Mouse (Mus musculus) CH12.LX (cell line): ENCODE measurements around the gene Bmyc. TPM values are rescaled to one million over a fixed set of nuclear protein-coding genes. Genes with fewer than 3 reads are reported as not detected.

Experiments
- DNase-seq: peaks from one replicate; pipeline ENCODE4 v3.0.0-alpha.2; 2013; ENCODE audit errors: extremely low read depth
- H3K27ac ChIP-seq: 2 replicates; pipeline ENCODE4 v1.5.1; 2012; ENCODE audit warnings: low read depth, mild to moderate bottlenecking, control low read depth, moderate library complexity; ENCODE audit not compliant: insufficient read depth
- H3K27me3 ChIP-seq: replicated peaks from 2 replicates; pipeline ENCODE3; 2012; ENCODE audit warnings: inconsistent platforms
- H3K36me3 ChIP-seq, 2 experiments: replicated peaks in 1 of 2; 2 replicates each; pipeline versions ENCODE3 to v1.6.1; 2012; ENCODE audit warnings: inconsistent platforms in 1 of 2, low read length in 1 of 2, mild to moderate bottlenecking in 1 of 2, mixed read lengths in 1 of 2, moderate library complexity in 1 of 2; ENCODE audit not compliant: control insufficient read depth in 1 of 2, insufficient read depth in 1 of 2
- H3K4me1 ChIP-seq, 2 experiments: 2 replicates each; pipeline ENCODE4 v1.6.1; 2012; ENCODE audit warnings: inconsistent platforms in 1 of 2, moderate library complexity in 1 of 2; ENCODE audit not compliant: insufficient read depth in 2 of 2, control insufficient read depth in 1 of 2
- H3K4me2 ChIP-seq: 2 replicates; pipeline ENCODE4 v1.6.1; 2012; ENCODE audit warnings: low read depth, mild to moderate bottlenecking, control low read depth; ENCODE audit not compliant: poor library complexity, insufficient read depth, severe bottlenecking
- H3K4me3 ChIP-seq, 3 experiments: fragments of 150-350 bp in 1 of 3; sonication (generic) in 1 of 3; replicated peaks in 1 of 3; 2 replicates each; pipeline versions ENCODE3 to v1.5.1; 2011 to 2012; ENCODE audit warnings: low read depth in 2 of 3, low read length in 2 of 3, mild to moderate bottlenecking in 2 of 3, moderate library complexity in 2 of 3, control low read depth in 1 of 3, improper control_type of control experiment in 1 of 3, inconsistent platforms in 1 of 3, mixed read lengths in 1 of 3; ENCODE audit not compliant: poor library complexity in 1 of 3
- H3K79me2 ChIP-seq: replicated peaks from 2 replicates; pipeline ENCODE4 v1.6.1; 2012; ENCODE audit warnings: mild to moderate bottlenecking, moderate library complexity; ENCODE audit not compliant: control insufficient read depth, poor library complexity, insufficient read depth, severe bottlenecking; ENCODE audit errors: extremely low read depth
- H3K9ac ChIP-seq: 2 replicates; pipeline ENCODE4 v1.6.1; 2012; ENCODE audit warnings: low read depth, mild to moderate bottlenecking, control low read depth, moderate library complexity; ENCODE audit not compliant: insufficient read depth
- H3K9me3 ChIP-seq: replicated peaks from 2 replicates; pipeline ENCODE3; 2012; ENCODE audit warnings: low read length, inconsistent platforms, mixed read lengths
- BHLHE40 ChIP-seq: IDR thresholded peaks from 2 replicates; pipeline ENCODE4 v1.6.1; 2011; ENCODE audit warnings: mild to moderate bottlenecking, low read depth, low read length, improper control_type of control experiment
- CHD1 ChIP-seq: IDR thresholded peaks from 2 replicates; pipeline ENCODE4 v1.6.1; 2012; ENCODE audit warnings: low read depth, low read length, improper control_type of control experiment, inconsistent platforms
- CHD2 ChIP-seq: IDR thresholded peaks from 2 replicates; pipeline ENCODE4 v1.6.1; 2011; ENCODE audit warnings: low read length, improper control_type of control experiment
- CTCF ChIP-seq, 2 experiments: IDR thresholded peaks in 1 of 2; conservative IDR thresholded peaks in 1 of 2; 2 replicates each; pipeline ENCODE4 v1.5.1; 2011 to 2012; ENCODE audit warnings: low read depth in 2 of 2, low read length in 2 of 2, improper control_type of control experiment in 1 of 2, inconsistent platforms in 1 of 2, mild to moderate bottlenecking in 1 of 2, moderate library complexity in 1 of 2
- E2F4 ChIP-seq: IDR thresholded peaks from 2 replicates; pipeline ENCODE4 v1.6.1; 2011; ENCODE audit warnings: low read depth, low read length, improper control_type of control experiment; ENCODE audit not compliant: insufficient replicate concordance
- ELF1 ChIP-seq: IDR thresholded peaks from 2 replicates; pipeline ENCODE4 v1.6.1; 2014; ENCODE audit warnings: low read depth, mild to moderate bottlenecking, inconsistent platforms, low read length, improper control_type of control experiment
- EP300 ChIP-seq: IDR thresholded peaks from 2 replicates; pipeline ENCODE4 v1.6.1; 2011; ENCODE audit warnings: low read length, improper control_type of control experiment
- ETS1 ChIP-seq: conservative IDR thresholded peaks from 2 replicates; pipeline ENCODE4 v1.6.1; 2012; ENCODE audit warnings: low read depth, mild to moderate bottlenecking, inconsistent platforms, low read length, improper control_type of control experiment, moderate library complexity
- GABPA ChIP-seq: IDR thresholded peaks from 2 replicates; pipeline ENCODE4 v1.6.1; 2012; ENCODE audit warnings: low read depth, low read length, improper control_type of control experiment, inconsistent platforms; ENCODE audit not compliant: insufficient replicate concordance
- HCFC1 ChIP-seq: IDR thresholded peaks from 2 replicates; pipeline ENCODE4 v1.6.1; 2012; ENCODE audit warnings: low read depth, mild to moderate bottlenecking, inconsistent platforms, low read length, improper control_type of control experiment
- IRF4 ChIP-seq: IDR thresholded peaks from 2 replicates; pipeline ENCODE4 v1.6.1; 2014; ENCODE audit warnings: low read depth, mild to moderate bottlenecking, inconsistent platforms, low read length, improper control_type of control experiment
- JUN ChIP-seq: IDR thresholded peaks from 2 replicates; pipeline ENCODE4 v1.6.1; 2011; ENCODE audit warnings: low read depth, mild to moderate bottlenecking, low read length, improper control_type of control experiment, moderate library complexity; ENCODE audit not compliant: insufficient read depth
- JUND ChIP-seq: conservative IDR thresholded peaks from 2 replicates; pipeline ENCODE4 v1.6.1; 2011; ENCODE audit warnings: low read depth, low read length, improper control_type of control experiment
- KAT2A ChIP-seq: IDR thresholded peaks from 2 replicates; pipeline ENCODE4 v1.6.1; 2012; ENCODE audit warnings: low read length, improper control_type of control experiment, inconsistent platforms; ENCODE audit not compliant: insufficient replicate concordance
- MAFK ChIP-seq: IDR thresholded peaks from 2 replicates; pipeline ENCODE4 v1.6.1; 2011; ENCODE audit warnings: low read length, improper control_type of control experiment; ENCODE audit not compliant: insufficient replicate concordance
- MAX ChIP-seq: IDR thresholded peaks from 2 replicates; pipeline ENCODE4 v1.6.1; 2011; ENCODE audit warnings: low read length, improper control_type of control experiment
- MAZ ChIP-seq: IDR thresholded peaks from 2 replicates; pipeline ENCODE4 v1.6.1; 2012; ENCODE audit warnings: low read depth, mild to moderate bottlenecking, inconsistent platforms, low read length, improper control_type of control experiment, moderate library complexity
- MEF2A ChIP-seq: IDR thresholded peaks from 2 replicates; pipeline ENCODE4 v1.6.1; 2014; ENCODE audit warnings: low read depth, mild to moderate bottlenecking, inconsistent platforms, low read length, improper control_type of control experiment, borderline replicate concordance
- MXI1 ChIP-seq: IDR thresholded peaks from 2 replicates; pipeline ENCODE4 v1.6.1; 2011; ENCODE audit warnings: mild to moderate bottlenecking, low read depth, low read length, improper control_type of control experiment
- MYC ChIP-seq: IDR thresholded peaks from 2 replicates; pipeline ENCODE4 v1.6.1; 2011; ENCODE audit warnings: low read depth, mild to moderate bottlenecking, improper control_type of control experiment, low read length
- NELFE ChIP-seq: IDR thresholded peaks from 2 replicates; pipeline ENCODE4 v1.6.1; 2011; ENCODE audit warnings: low read depth, low read length, improper control_type of control experiment
- NRF1 ChIP-seq: IDR thresholded peaks from 2 replicates; pipeline ENCODE4 v1.6.1; 2014; ENCODE audit warnings: low read depth, mild to moderate bottlenecking, inconsistent platforms, low read length, improper control_type of control experiment, moderate library complexity
- PAX5 ChIP-seq: IDR thresholded peaks from 2 replicates; pipeline ENCODE4 v1.6.1; 2012; ENCODE audit warnings: low read length, inconsistent platforms, mixed read lengths
- POLR2A ChIP-seq: IDR thresholded peaks from 2 replicates; pipeline ENCODE4 v1.6.1; 2011; ENCODE audit warnings: low read depth, mild to moderate bottlenecking, improper control_type of control experiment, low read length
- POLR2AphosphoS2 ChIP-seq: IDR thresholded peaks from 2 replicates; pipeline ENCODE4 v1.6.1; 2011; ENCODE audit warnings: low read depth, low read length, improper control_type of control experiment
- RAD21 ChIP-seq: IDR thresholded peaks from 2 replicates; pipeline ENCODE4 v1.6.1; 2011; ENCODE audit warnings: low read depth, mild to moderate bottlenecking, low read length, improper control_type of control experiment, moderate library complexity
- RCOR1 ChIP-seq: conservative IDR thresholded peaks from 2 replicates; pipeline ENCODE4 v1.6.1; 2012; ENCODE audit warnings: low read depth, mild to moderate bottlenecking, inconsistent platforms, low read length, improper control_type of control experiment
- SIN3A ChIP-seq: IDR thresholded peaks from 2 replicates; pipeline ENCODE4 v1.6.1; 2012; ENCODE audit warnings: low read length, improper control_type of control experiment, inconsistent platforms
- SMC3 ChIP-seq: IDR thresholded peaks from 2 replicates; pipeline ENCODE4 v1.6.1; 2011; ENCODE audit warnings: low read depth, low read length, improper control_type of control experiment
- TBP ChIP-seq: conservative IDR thresholded peaks from 2 replicates; pipeline ENCODE4 v1.6.1; 2011; ENCODE audit warnings: low read depth, low read length, improper control_type of control experiment
- TCF12 ChIP-seq: IDR thresholded peaks from 2 replicates; pipeline ENCODE4 v1.6.1; 2014; ENCODE audit warnings: low read depth, mild to moderate bottlenecking, inconsistent platforms, low read length, improper control_type of control experiment
- UBTF ChIP-seq: IDR thresholded peaks from 2 replicates; pipeline ENCODE4 v1.6.1; 2012; ENCODE audit warnings: low read depth, mild to moderate bottlenecking, inconsistent platforms, low read length, improper control_type of control experiment, moderate library complexity
- USF1 ChIP-seq: IDR thresholded peaks from 2 replicates; pipeline ENCODE4 v1.6.1; 2014; ENCODE audit warnings: low read depth, mild to moderate bottlenecking, inconsistent platforms, low read length, improper control_type of control experiment
- USF2 ChIP-seq: conservative IDR thresholded peaks from 2 replicates; pipeline ENCODE4 v1.6.1; 2011; ENCODE audit warnings: low read depth, low read length, improper control_type of control experiment
- ZC3H11A ChIP-seq: IDR thresholded peaks from 2 replicates; pipeline ENCODE4 v1.6.1; 2012; ENCODE audit warnings: low read depth, mild to moderate bottlenecking, inconsistent platforms, low read length, improper control_type of control experiment
- ZKSCAN1 ChIP-seq: IDR thresholded peaks from 2 replicates; pipeline ENCODE4 v1.6.1; 2012; ENCODE audit warnings: low read depth, inconsistent platforms, low read length, improper control_type of control experiment, borderline replicate concordance
- ZMIZ1 ChIP-seq: IDR thresholded peaks from 2 replicates; pipeline ENCODE4 v1.6.1; 2012; ENCODE audit warnings: low read depth, mild to moderate bottlenecking, inconsistent platforms, low read length, improper control_type of control experiment
- ZNF384 ChIP-seq: IDR thresholded peaks from 2 replicates; pipeline ENCODE4 v1.6.1; 2012; ENCODE audit warnings: low read depth, low read length, improper control_type of control experiment, inconsistent platforms
- dilution Hi-C: fragments of 300-500 bp; cut with MboI; formaldehyde crosslinking; loops from 2 replicates; pipeline ENCODE4 v1.14.3; 2020; ENCODE audit warnings: low sequenced_read_pairs; ENCODE audit not compliant: extremely low pct_unique_long_range_greater_than_20kb, extremely low pct_ligation_motif_present
- in situ Hi-C: fragments of 300-500 bp; cut with MboI; formaldehyde crosslinking; loops from 3 replicates; pipeline ENCODE4 v1.14.3; 2019; ENCODE audit warnings: low sequenced_read_pairs, low pct_ligation_motif_present, low pct_unique_long_range_greater_than_20kb, mixed read lengths
- polyA plus RNA-seq: library from polyadenylated mRNA; unstranded; fragments of >175 nt; gene quantifications from 2 replicates; pipeline ENCODE4 v1.2.1, GENCODE M21; 2012; ENCODE audit warnings: low read depth; ENCODE audit not compliant: insufficient read length
- total RNA-seq, 2 experiments: library from RNA; depleted of rRNA; stranded (reverse); fragments of 300-350 nt in 1 of 2; fragments of >200 nt in 1 of 2; gene quantifications; 2 replicates each; pipeline ENCODE4 v1.2.3; 2012 to 2014

Bmyc gene
- 11.2 and 13.7 TPM in 2 replicates for total RNA-seq (2012; rRNA removed)
- 8.2 and 10.8 TPM in 2 replicates for total RNA-seq (2014; rRNA removed)
- polyA plus RNA-seq = 30.5 and 37.2 TPM in 2 replicates

- in situ Hi-C loops (no loop called here), dilution Hi-C loops (no loop called here)
- Histone ChIP-seq H3K4me3 (peak within 1 kb of the TSS; percentile 59 to 83 (median 72)), H3K4me1 (peaks cover 0 to 12% of the 10 kb centered on the region in 2 experiments; a peak in 2 of 4 replicates), H3K36me3 (peaks cover 0 to 9% of the 10 kb centered on the region in 2 experiments), H3K4me2 (peak within 1 kb of the TSS; percentile 75), H3K9me3 (no peaks in the 10 kb centered on the region), H3K27me3 (peaks cover 17% of the 10 kb centered on the region), H3K79me2 (no peaks in the 10 kb centered on the region), H3K9ac (peak within 1 kb of the TSS; percentile 41), H3K27ac (no peak within 1 kb of the TSS)
- DNase-seq = peak; percentile 83
- TF ChIP-seq CTCF (conservative IDR thresholded peaks at IDR 0.05 in 1 of 2, IDR thresholded peaks at IDR 0.05 in 1 of 2; ENCODE audit: low read depth in 2 of 2, low read length in 2 of 2) = peak in 1 of 2 experiments; percentile 63; a peak in 2 of 4 replicates
- peak; percentile 46 for TF ChIP-seq NELFE
- TF ChIP-seq USF1 = no peak
- peak; percentile 73 for TF ChIP-seq HCFC1
- no peak for TF ChIP-seq JUND
- TF ChIP-seq RAD21 = no peak
- no peak for TF ChIP-seq PAX5
- TF ChIP-seq MAFK = no peak
- no peak for TF ChIP-seq MYC
- TF ChIP-seq SMC3 = no peak
- peak; percentile 48 for TF ChIP-seq NRF1
- peak; percentile 38; the same call in 1 of the 2 replicates for TF ChIP-seq CHD2
- TF ChIP-seq ZMIZ1 = no peak
- no peak for TF ChIP-seq USF2
- TF ChIP-seq ETS1 = no peak
- no peak for TF ChIP-seq MEF2A
- 0 out of 2 replicates have a peak, but pooled peaks have one; percentile 16 for TF ChIP-seq MAX
- TF ChIP-seq ZKSCAN1 = no peak
- TF ChIP-seq ZC3H11A = no peak
- peak; percentile 61 for TF ChIP-seq ELF1
- TF ChIP-seq UBTF = no peak; the same call in 1 of the 2 replicates
- peak; percentile 49; the same call in 1 of the 2 replicates for TF ChIP-seq MXI1
- no peak for TF ChIP-seq RCOR1
- TF ChIP-seq BHLHE40 = peak; percentile 47; the same call in 1 of the 2 replicates
- no peak for TF ChIP-seq MAZ
- TF ChIP-seq E2F4 = no peak
- no peak; the same call in 1 of the 2 replicates for TF ChIP-seq CHD1
- TF ChIP-seq TCF12 = peak; percentile 19; the same call in 1 of the 2 replicates
- TF ChIP-seq TBP = 0 out of 2 replicates have a peak, but pooled peaks have one; percentile 64
- TF ChIP-seq POLR2A = peak; percentile 58
- TF ChIP-seq KAT2A = no peak
- no peak for TF ChIP-seq EP300
- TF ChIP-seq POLR2AphosphoS2 = no peak
- TF ChIP-seq JUN = no peak
- TF ChIP-seq ZNF384 = no peak
- TF ChIP-seq IRF4 = no peak
- TF ChIP-seq SIN3A = no peak; the same call in 1 of the 2 replicates
- TF ChIP-seq GABPA = no peak
Observed at GRCm38 (mm10) chr2:25706643-25707481, at the start of gene Bmyc. Gene Bmyc (plus strand): TSS chr2:25706739.
